Mouse (Mus musculus): ENCODE data around the gene Plekha8. TPM values are rescaled to one million over a fixed set of nuclear protein-coding genes. Genes with fewer than 3 reads are reported as not detected.

Plekha8 gene
- polyA plus RNA-seq, 1 experiment from 2014 or later: 2.8 TPM

DNA sequence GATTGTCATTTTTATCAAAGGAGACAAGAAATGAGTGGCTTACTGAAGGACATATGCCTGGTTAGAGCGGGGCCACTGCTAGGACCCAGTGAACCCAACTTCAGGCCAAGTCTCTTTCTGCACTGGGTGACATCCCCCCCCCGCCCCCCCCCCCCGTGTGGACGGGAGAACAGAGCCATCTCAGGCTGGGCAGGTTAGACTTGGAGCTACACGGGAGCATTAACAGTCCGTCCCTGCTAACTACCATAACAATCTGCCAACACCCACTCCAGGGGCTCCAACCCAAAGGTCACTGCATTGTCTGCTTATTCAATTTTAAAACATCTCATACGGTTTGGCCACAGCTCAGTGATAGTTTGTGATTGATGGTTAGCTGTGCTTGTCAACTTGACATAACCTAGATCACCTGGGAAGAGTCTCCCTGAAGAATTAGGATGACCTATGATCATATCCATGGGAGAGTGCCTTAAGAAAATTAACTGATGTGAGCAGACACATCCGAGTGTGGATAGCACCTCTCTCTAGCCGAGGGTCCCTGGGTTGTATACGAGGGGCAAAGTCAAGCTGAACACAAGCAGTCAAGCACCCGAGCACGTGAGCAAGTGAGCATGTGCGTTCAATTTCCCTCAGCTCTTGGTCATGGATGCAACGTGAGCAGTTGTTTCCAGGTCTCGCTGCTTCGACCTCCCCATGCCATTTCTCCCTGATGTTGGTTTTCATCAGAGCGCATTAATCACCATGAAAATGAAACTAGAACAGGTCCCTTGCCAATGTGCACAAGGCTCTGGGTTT lies 32.7 kb upstream of the Plekha8 start:
- WGBS (ENCODE audit: insufficient replicate concordance): 65% methylated on average over 17 of the region's 17 CpGs
- Histone ChIP-seq H3K4me2 (no peak overlapping the region), H3K9ac (no peak overlapping the region), H3K9me3 (replicated peaks) (no peaks in the 10 kb centered on the region), H3K36me3 (no peaks in the 10 kb centered on the region), H3K4me3 (replicated peaks) (no peak overlapping the region), H3K27ac (no peak overlapping the region), H3K27me3 (peaks cover 38% of the 10 kb centered on the region), H3K4me1 (replicated peaks) (peaks cover 13% of the 10 kb centered on the region)
- ATAC-seq (ENCODE audit: low read depth): no peak
- DNase-seq: no peak

DNA sequence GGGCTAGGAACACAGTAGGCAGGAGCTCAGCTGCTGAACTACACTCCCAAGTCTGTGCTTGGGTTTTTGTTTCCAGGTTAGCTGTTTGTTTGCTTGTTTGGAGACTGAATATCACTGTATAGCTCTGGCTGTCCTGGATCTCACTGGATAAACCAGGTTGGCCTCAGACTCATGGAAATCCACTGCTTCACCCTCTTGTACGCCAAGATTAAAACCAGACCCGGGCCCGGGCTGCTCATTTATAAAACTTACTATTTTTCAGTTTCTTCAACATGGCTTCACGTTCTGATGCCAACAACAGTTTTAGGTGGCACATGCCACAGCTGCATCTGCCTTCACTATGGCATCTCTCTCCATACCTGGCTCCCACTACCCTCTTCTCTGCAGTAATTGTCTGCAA lies 31.4 kb upstream of the Plekha8 start:
- H3K4me2 ChIP-seq: no peak overlapping the region
- ATAC-seq (ENCODE audit: low read depth) (no peak), DNase-seq (no peak)
- no peak overlapping the region for H3K4me3 ChIP-seq (replicated peaks)
- 61% methylated on average over 4 of the region's 4 CpGs for WGBS (ENCODE audit: insufficient replicate concordance)
- H3K36me3 ChIP-seq: no peaks in the 10 kb centered on the region
- H3K27ac ChIP-seq: no peak overlapping the region
- peaks cover 49% of the 10 kb centered on the region for H3K27me3 ChIP-seq
- H3K4me1 ChIP-seq (replicated peaks): peaks cover 13% of the 10 kb centered on the region
- H3K9ac ChIP-seq: no peak overlapping the region
- no peaks in the 10 kb centered on the region for H3K9me3 ChIP-seq (replicated peaks)

DNA sequence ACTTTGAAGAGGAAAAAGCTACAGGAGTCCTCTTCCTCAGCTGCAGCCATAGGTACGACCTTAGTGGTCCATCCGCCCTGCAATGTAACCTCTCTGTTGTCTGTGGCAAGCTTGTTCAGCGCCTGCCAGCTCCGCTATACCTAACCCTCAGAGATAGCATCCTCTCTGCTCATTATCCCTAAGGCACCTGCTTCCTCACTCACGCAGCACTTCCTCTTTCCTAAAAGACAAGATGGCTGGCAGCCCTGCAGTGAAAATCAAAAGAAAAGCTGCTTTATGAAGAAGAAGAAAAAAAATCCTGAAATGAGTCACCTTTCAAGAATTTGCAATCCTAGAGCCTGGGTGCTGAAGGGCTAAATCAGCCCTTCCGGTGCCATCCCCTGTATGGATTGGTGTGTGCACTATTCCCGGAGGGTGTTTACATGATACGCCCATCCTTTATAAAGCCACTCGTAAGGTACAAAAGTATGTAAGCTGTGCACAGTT lies 30.4 kb upstream of the Plekha8 start:
- ATAC-seq (ENCODE audit: low read depth) (no peak), DNase-seq (no peak)
- peaks cover 49% of the 10 kb centered on the region for H3K27me3 ChIP-seq
- no peaks in the 10 kb centered on the region for H3K36me3 ChIP-seq
- H3K9ac ChIP-seq: no peak overlapping the region
- WGBS (ENCODE audit: insufficient replicate concordance): 48% methylated on average over 9 of the region's 9 CpGs
- no peaks in the 10 kb centered on the region for H3K9me3 ChIP-seq (replicated peaks)
- H3K4me2 ChIP-seq: no peak overlapping the region
- H3K4me1 ChIP-seq (replicated peaks): peaks cover 13% of the 10 kb centered on the region
- no peak overlapping the region for H3K27ac ChIP-seq
- no peak overlapping the region for H3K4me3 ChIP-seq (replicated peaks)

DNA sequence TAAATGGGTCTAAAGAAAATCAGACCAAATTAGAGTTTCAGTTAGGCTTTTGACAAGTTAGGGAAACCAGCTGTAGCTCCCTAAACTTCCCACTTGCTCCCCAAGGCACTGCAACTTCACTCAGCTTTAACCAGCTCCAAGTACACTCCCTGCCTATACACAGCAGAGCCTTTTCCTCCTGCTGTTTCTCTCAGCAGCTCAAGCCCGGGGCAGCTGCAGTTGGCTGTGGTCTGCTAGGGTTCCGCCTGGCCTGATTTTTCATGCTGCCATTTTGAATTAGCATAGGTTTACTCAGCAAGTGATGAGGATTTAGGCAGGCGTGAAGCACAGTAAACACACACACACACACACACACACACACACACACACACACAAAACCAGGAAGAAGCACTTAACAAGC lies 29.9 kb upstream of the Plekha8 start:
- Histone ChIP-seq H3K27me3 (peaks cover 49% of the 10 kb centered on the region), H3K9ac (no peak overlapping the region), H3K4me3 (replicated peaks) (no peak overlapping the region), H3K36me3 (no peaks in the 10 kb centered on the region), H3K4me2 (no peak overlapping the region), H3K27ac (no peak overlapping the region), H3K9me3 (replicated peaks) (no peaks in the 10 kb centered on the region), H3K4me1 (replicated peaks) (peaks cover 13% of the 10 kb centered on the region)
- ATAC-seq (ENCODE audit: low read depth) (no peak), DNase-seq (no peak)
- 46% methylated on average over 3 of the region's 3 CpGs for WGBS (ENCODE audit: insufficient replicate concordance)

DNA sequence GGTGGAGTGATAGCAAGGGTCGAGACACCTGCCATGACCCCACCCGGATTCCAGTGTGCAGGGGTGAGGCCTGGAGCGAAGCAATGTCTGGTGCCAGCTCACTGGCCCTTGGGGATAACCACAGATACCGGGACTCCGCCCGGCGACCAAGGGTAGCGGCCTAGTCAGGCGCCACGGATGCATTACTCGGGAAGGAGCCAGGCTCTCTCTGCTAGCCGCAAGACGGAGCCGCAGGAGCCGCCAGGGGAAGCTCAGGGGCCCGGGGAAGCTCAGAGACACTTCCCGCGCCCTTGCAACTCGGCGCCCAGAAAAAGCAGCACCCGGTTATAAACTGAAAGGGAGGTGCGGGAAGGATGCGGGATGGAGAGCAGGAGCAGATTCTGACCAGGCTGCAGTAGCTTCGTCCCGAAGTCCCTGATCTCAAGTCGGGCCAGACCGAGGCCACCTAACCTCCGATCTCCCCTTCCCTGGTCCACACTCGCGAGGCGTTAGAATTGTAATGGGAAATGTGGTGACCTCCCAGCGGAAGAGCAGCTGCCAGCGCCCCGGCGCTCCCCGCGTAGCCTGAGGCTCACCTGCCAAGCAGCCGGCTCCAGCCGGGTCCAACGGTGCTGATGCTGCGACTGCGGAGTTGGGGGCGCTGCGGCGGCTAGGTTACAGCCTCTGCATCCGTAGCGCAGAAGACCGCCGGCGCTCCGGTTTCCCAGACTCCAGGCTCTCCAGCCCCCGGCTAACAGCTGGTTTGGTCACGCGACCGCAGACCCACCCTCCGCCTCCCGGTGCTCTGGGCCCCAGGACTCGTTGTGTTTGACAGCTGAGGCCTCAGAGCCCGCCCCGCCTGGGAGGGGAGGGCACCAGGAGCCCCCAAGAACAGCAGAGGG lies 29.0 kb upstream of the Plekha8 start, which contains the start of gene Scrn1:
Scrn1 (minus strand) TSS at position 825 of the 881 bp plus-strand sequence.
- peak; percentile 2 for DNase-seq
- Histone ChIP-seq H3K4me1 (replicated peaks) (peaks cover 13% of the 10 kb centered on the region), H3K27ac (no peak within 1 kb of the TSS), H3K27me3 (peaks cover 49% of the 10 kb centered on the region), H3K4me3 (replicated peaks) (peak within 1 kb of the TSS; percentile 50), H3K4me2 (peak within 1 kb of the TSS; percentile 69), H3K9ac (no peak within 1 kb of the TSS; the same call in 1 of the 2 replicates), H3K9me3 (replicated peaks) (no peaks in the 10 kb centered on the region), H3K36me3 (no peaks in the 10 kb centered on the region)
- ATAC-seq (ENCODE audit: low read depth): no peak
- WGBS (ENCODE audit: insufficient replicate concordance): 1% methylated on average over 60 of the region's 60 CpGs

DNA sequence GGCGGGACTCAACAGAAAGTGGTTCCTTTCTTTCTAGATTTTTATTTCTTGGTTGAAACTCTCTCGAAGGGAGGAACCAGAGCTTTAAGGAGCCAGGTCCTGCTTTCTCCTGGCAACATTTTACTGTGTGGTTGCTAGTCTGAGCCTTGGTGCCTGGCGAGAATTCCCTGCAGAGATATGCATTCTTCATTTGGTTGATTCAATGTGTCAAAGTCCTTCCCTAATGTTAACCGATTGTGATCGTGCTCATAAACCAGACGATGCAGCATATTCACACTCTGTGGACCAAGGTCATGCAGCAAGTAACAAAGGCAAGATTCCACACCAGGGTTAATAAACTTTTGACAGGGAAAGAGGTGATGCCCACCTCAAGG lies 28.4 kb upstream of the Plekha8 start:
- Histone ChIP-seq H3K4me3 (replicated peaks) (peak overlapping the region; percentile 50), H3K9ac (no peak overlapping the region; the same call in 1 of the 2 replicates), H3K4me1 (replicated peaks) (peaks cover 13% of the 10 kb centered on the region), H3K36me3 (no peaks in the 10 kb centered on the region), H3K27me3 (peaks cover 49% of the 10 kb centered on the region), H3K4me2 (peak overlapping the region; percentile 69), H3K9me3 (replicated peaks) (no peaks in the 10 kb centered on the region), H3K27ac (no peak overlapping the region)
- ATAC-seq (ENCODE audit: low read depth) (no peak), DNase-seq (no peak)
- 19% methylated on average over 6 of the region's 6 CpGs for WGBS (ENCODE audit: insufficient replicate concordance)

DNA sequence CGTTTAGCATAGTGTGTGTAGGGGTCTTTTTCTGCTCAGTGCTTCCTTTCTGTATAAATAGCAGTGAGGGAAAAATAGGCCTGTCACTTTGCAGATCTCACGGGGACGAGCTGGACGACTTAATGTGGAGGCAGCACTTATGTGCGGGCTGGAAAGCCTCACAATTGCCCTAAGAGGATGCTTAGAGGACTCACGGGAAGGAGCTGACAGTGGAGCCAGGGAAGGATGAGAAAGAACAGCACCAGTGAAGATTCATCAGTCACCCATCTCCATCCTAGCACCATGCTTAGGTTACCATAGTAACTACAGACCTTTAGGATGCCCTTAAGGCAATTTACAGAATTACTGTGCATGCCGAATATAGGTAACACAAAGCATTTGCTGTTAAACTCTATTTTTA lies 25.1 kb upstream of the Plekha8 start:
- Histone ChIP-seq H3K9me3 (replicated peaks) (no peaks in the 10 kb centered on the region), H3K4me3 (replicated peaks) (no peak overlapping the region), H3K27ac (no peak overlapping the region), H3K4me1 (replicated peaks) (peaks cover 13% of the 10 kb centered on the region), H3K4me2 (no peak overlapping the region), H3K36me3 (no peaks in the 10 kb centered on the region), H3K27me3 (peaks cover 35% of the 10 kb centered on the region), H3K9ac (no peak overlapping the region)
- ATAC-seq (ENCODE audit: low read depth) (no peak), DNase-seq (no peak)
- 58% methylated on average over 7 of the region's 7 CpGs for WGBS (ENCODE audit: insufficient replicate concordance)

DNA sequence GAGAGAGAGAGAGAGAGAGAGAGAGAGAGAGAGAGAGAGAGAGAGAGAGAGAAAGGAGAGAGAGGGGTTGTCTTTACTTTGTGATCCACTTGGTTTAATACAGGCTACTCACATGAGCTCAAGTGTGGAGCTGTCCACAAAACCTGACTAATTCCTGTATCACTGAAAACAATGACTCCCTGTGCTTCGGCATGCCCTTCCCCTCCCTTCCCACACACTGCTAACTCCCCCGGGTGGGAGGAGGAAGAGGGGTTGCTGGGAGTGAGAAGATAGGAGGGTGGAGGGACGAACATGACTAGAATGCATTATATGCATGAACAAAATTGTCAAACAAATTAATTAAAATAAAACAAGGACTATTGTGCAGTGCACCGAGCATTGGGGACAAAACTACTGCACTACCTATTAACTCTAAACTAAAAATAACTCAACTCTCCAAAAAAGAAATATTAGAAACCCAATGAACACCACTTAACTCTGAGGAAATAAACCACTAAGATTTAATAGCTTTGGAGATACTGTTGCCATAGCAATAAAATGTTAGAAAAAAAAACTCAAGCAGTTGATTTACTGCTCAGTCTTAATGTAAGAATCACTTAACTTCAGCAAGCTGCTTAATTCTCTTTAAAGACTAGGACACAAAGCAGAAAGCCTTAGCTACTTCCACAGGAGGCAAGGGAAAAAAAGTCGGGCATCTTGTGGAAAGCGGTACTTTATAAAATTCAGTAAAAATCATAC lies 21.5 kb upstream of the Plekha8 start:
- no peaks in the 10 kb centered on the region for H3K9me3 ChIP-seq (replicated peaks)
- H3K27ac ChIP-seq: no peak overlapping the region
- no peak for ATAC-seq (ENCODE audit: low read depth)
- no peak overlapping the region for H3K9ac ChIP-seq
- H3K4me2 ChIP-seq: no peak overlapping the region
- DNase-seq: no peak
- no peak overlapping the region for H3K4me3 ChIP-seq (replicated peaks)
- H3K27me3 ChIP-seq: no peaks in the 10 kb centered on the region
- no peaks in the 10 kb centered on the region for H3K4me1 ChIP-seq (replicated peaks)
- WGBS (ENCODE audit: insufficient replicate concordance): 38% methylated on average over 6 of the region's 6 CpGs
- H3K36me3 ChIP-seq: no peaks in the 10 kb centered on the region

DNA sequence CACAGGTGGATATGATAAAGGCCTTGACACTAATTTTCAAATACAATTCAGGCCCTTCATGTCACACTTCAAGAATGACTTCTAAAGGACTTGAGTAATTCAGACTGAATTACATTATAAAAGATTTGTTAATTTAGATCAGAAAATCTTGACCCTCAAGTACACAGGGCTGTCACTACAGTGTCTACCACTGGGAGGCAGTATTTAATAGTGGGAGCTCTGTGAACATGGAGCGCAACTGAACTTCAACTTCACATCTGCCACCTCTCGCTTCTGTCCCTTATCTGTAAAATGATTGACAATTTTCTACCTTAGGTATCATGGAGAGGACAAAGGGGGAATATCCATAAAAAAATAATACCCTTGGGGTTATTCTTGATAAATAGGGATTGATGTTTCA lies 8.7 kb upstream of the Plekha8 start:
- Histone ChIP-seq H3K36me3 (no peaks in the 10 kb centered on the region), H3K27ac (no peak overlapping the region), H3K9me3 (replicated peaks) (no peaks in the 10 kb centered on the region), H3K9ac (no peak overlapping the region), H3K4me1 (replicated peaks) (no peaks in the 10 kb centered on the region), H3K4me2 (no peak overlapping the region), H3K4me3 (replicated peaks) (no peak overlapping the region), H3K27me3 (no peaks in the 10 kb centered on the region)
- no peak for DNase-seq
- ATAC-seq (ENCODE audit: low read depth): no peak
- WGBS (ENCODE audit: insufficient replicate concordance): 17% methylated on average over 2 of the region's 2 CpGs

DNA sequence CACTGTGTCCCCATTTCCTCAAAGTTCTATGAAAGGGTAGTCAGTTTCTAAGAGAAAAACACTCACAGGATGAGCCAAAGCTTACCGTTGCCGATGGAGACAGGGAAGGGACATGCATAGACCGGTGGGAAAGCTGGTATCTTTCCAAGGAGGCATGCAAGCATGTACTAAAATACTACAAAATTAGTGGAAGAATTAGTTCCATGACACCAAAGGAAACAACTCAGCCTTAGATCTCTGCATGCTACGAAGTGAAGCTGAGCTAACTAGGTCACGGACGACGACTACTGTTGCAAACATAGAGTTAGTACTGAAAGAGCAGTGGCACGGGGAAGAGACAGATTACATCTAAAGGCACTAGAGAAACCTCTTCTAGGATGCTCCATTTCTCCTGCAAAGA lies 8.0 kb upstream of the Plekha8 start:
- Histone ChIP-seq H3K36me3 (no peaks in the 10 kb centered on the region), H3K27ac (no peak overlapping the region), H3K4me1 (replicated peaks) (peaks cover 6% of the 10 kb centered on the region), H3K4me2 (no peak overlapping the region), H3K4me3 (replicated peaks) (no peak overlapping the region), H3K9me3 (replicated peaks) (no peaks in the 10 kb centered on the region), H3K27me3 (no peaks in the 10 kb centered on the region), H3K9ac (no peak overlapping the region)
- WGBS (ENCODE audit: insufficient replicate concordance): 77% methylated on average over 8 of the region's 8 CpGs
- ATAC-seq (ENCODE audit: low read depth) (no peak), DNase-seq (no peak)

DNA sequence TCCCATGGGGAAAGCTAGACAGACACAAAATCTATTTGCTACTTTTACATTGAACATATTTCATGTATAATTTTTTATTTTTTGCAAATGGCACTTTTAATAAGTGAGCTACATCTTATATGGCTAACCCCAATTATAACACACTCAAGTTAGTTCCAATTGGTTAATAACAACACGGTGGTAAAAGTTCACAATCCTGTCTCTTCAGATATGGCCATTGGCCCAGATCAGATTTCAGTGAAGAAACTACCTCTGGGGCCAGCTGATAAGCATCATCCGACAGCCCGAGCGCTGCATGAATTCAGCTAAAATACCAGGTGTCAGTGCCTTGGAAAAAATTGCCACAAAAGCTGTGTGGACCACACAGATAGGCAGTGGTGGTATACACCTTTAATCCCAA lies 7.2 kb upstream of the Plekha8 start:
- Histone ChIP-seq H3K9ac (no peak overlapping the region), H3K4me1 (replicated peaks) (peaks cover 10% of the 10 kb centered on the region), H3K4me2 (no peak overlapping the region), H3K36me3 (no peaks in the 10 kb centered on the region), H3K9me3 (replicated peaks) (no peaks in the 10 kb centered on the region), H3K27ac (no peak overlapping the region), H3K4me3 (replicated peaks) (no peak overlapping the region), H3K27me3 (no peaks in the 10 kb centered on the region)
- 24% methylated on average over 4 of the region's 4 CpGs for WGBS (ENCODE audit: insufficient replicate concordance)
- DNase-seq (no peak), ATAC-seq (ENCODE audit: low read depth) (no peak)

Data from liver, embryonic 13.5 days (tissue).